ENCODE assay signal across 26 mouse cellular contexts in genomic region chr7:68337080-68337781, GRCm38 (mm10).
DNase-seq lines count a peak whose midpoint lies in the region; ATAC-seq and TF ChIP-seq lines count a peak whose summit lies in the region.
"Had no signal": no experiment of that assay in that cellular context is flagged by ENCODE, and none has a peak within 500 bp of the region (broad histone marks: within the 10 kb centered on the region; RNA-seq: fewer than 3 reads in every experiment).

No protein-coding gene starts in this region.

- H3K4me1 ChIP-seq in kidney, adult 2 months (ENCODE audit: control insufficient read depth, insufficient read depth, low read length) = no peaks in the 10 kb centered on the region
- H3K4me1 ChIP-seq in kidney, embryonic 16.5 days (ENCODE audit: insufficient read depth, low read length) = peaks cover 7% of the 10 kb centered on the region; the same call in 1 of the 2 replicates
- H3K4me1 ChIP-seq in lung, embryonic 14.5 days (ENCODE audit: insufficient read depth) = no peaks in the 10 kb centered on the region
- H3K4me1 ChIP-seq in forebrain, embryonic 11.5 days (replicated peaks; ENCODE audit: control insufficient read depth, insufficient read depth, low read length) = no peaks in the 10 kb centered on the region
- H3K4me1 ChIP-seq: forebrain, embryonic 13.5 days; heart, embryonic 15.5 days; limb, embryonic 12.5 days; liver, embryonic 12.5 days had no signal

- no peak overlapping the region for H3K4me2 ChIP-seq in kidney, embryonic 16.5 days (replicated peaks; ENCODE audit: low read depth, low read length)
- H3K4me2 ChIP-seq in lung, embryonic 14.5 days = 0 out of 2 replicates have a peak overlapping the region, but pooled peaks have one; percentile 1
- no peak overlapping the region for H3K4me2 ChIP-seq in forebrain, embryonic 11.5 days (ENCODE audit: low read depth, low read length, severe bottlenecking)
- H3K4me2 ChIP-seq: forebrain, embryonic 13.5 days; heart, embryonic 15.5 days; limb, embryonic 12.5 days; liver, embryonic 12.5 days; midbrain, embryonic 12.5 days had no signal

- no peaks in the 10 kb centered on the region for H3K27me3 ChIP-seq in kidney, adult 2 months (replicated peaks; ENCODE audit: control insufficient read depth, insufficient read depth, low read length)
- H3K27me3 ChIP-seq in kidney, embryonic 16.5 days (ENCODE audit: insufficient read depth, low read length) = no peaks in the 10 kb centered on the region
- H3K27me3 ChIP-seq in lung, embryonic 14.5 days (ENCODE audit: insufficient read depth, low read length) = no peaks in the 10 kb centered on the region
- H3K27me3 ChIP-seq in forebrain, embryonic 11.5 days (ENCODE audit: control insufficient read depth, insufficient read depth, low read length) = no peaks in the 10 kb centered on the region
- H3K27me3 ChIP-seq: CH12.LX; forebrain, embryonic 13.5 days; heart, embryonic 15.5 days; limb, embryonic 12.5 days; liver, embryonic 12.5 days; midbrain, embryonic 12.5 days had no signal

- no peak for ATAC-seq in kidney, embryonic 16.5 days (ENCODE audit: low FRiP score, low TSS enrichment)
- peak; percentile 92 for ATAC-seq in lung, embryonic 14.5 days (ENCODE audit: insufficient read depth)
- no peak for ATAC-seq in forebrain, embryonic 11.5 days (replicated peaks; ENCODE audit: low FRiP score)
- ATAC-seq: forebrain, embryonic 13.5 days; hindbrain, embryonic 16.5 days; liver, embryonic 12.5 days had no signal

- no peaks in the 10 kb centered on the region for H3K36me3 ChIP-seq in kidney, adult 2 months (ENCODE audit: control insufficient read depth, insufficient read depth, low read length)
- no peaks in the 10 kb centered on the region for H3K36me3 ChIP-seq in kidney, embryonic 16.5 days (ENCODE audit: insufficient read depth, low read length)
- no peaks in the 10 kb centered on the region for H3K36me3 ChIP-seq in lung, embryonic 14.5 days (ENCODE audit: insufficient read depth)
- H3K36me3 ChIP-seq in forebrain, embryonic 11.5 days (ENCODE audit: control insufficient read depth, insufficient read depth, low read length) = no peaks in the 10 kb centered on the region
- H3K36me3 ChIP-seq: G1E; heart, embryonic 15.5 days; hindbrain, embryonic 10.5 days; limb, embryonic 12.5 days; liver, embryonic 12.5 days; midbrain, embryonic 12.5 days had no signal

- H3K9me3 ChIP-seq in kidney, embryonic 16.5 days (ENCODE audit: low read length) = 0 out of 2 replicates have a peak, but pooled peaks cover 5% of the 10 kb centered on the region
- no peaks in the 10 kb centered on the region for H3K9me3 ChIP-seq in lung, embryonic 14.5 days (ENCODE audit: low read depth, low read length)
- no peaks in the 10 kb centered on the region for H3K9me3 ChIP-seq in forebrain, embryonic 11.5 days (ENCODE audit: control insufficient read depth, low read length)
- H3K9me3 ChIP-seq: forebrain, embryonic 13.5 days; heart, embryonic 15.5 days; hindbrain, embryonic 10.5 days; limb, embryonic 12.5 days; liver, embryonic 12.5 days; midbrain, embryonic 12.5 days had no signal

- no peak for TF ChIP-seq POLR2A in kidney, adult 2 months (IDR thresholded peaks at IDR 0.05; ENCODE audit: low read depth, low read length)

- intact Hi-C loops in gastrocnemius, adult 2 months (cut with DNase I) = no loop called here
- intact Hi-C loops in gastrocnemius, postnatal 14 days (cut with DNase I; ENCODE audit: low total_unique reads) = no loop called here

- no peak for TF ChIP-seq CTCF in gastrocnemius, adult 2 months (IDR thresholded peaks at IDR 0.05)
- TF ChIP-seq CTCF in kidney, adult 2 months (conservative IDR thresholded peaks at IDR 0.05; ENCODE audit: insufficient read depth, insufficient read length, low read depth, low read length) = no peak
- TF ChIP-seq CTCF in lung, embryonic 14.5 days (IDR thresholded peaks at IDR 0.05; ENCODE audit: low read depth) = no peak

- no peak overlapping the region for H3K9ac ChIP-seq in kidney, embryonic 16.5 days (replicated peaks; ENCODE audit: low read length)
- H3K9ac ChIP-seq in lung, embryonic 14.5 days = no peak overlapping the region
- H3K9ac ChIP-seq in forebrain, embryonic 11.5 days (ENCODE audit: low read length) = no peak overlapping the region
- H3K9ac ChIP-seq: forebrain, embryonic 13.5 days; heart, embryonic 15.5 days; limb, embryonic 12.5 days; liver, embryonic 12.5 days; midbrain, embryonic 12.5 days had no signal

- peak; percentile 36 for DNase-seq in gastrocnemius, adult 2 months
- DNase-seq in gastrocnemius, postnatal 14 days = no peak
- peak; percentile 12 for DNase-seq in kidney, adult 2 months
- DNase-seq in lung, embryonic 14.5 days = peak; percentile 90
- DNase-seq in lung, postnatal 25 days (ENCODE audit: low spot score) = no peak
- peak; percentile 37 for DNase-seq in NIH3T3 (ENCODE audit: low read depth)
- no peak for DNase-seq in forebrain, embryonic 11.5 days (ENCODE audit: low spot score)
- DNase-seq: adrenal gland, adult 2 months; cerebellum, adult 11 months; cerebellum, adult 9-11 months; gastrocnemius, postnatal 10 days; heart, adult 18-20 months; kidney, adult 18-20 months; lung, postnatal 10 days had no signal

- H3K4me3 ChIP-seq in gastrocnemius, adult 2 months = no peak overlapping the region
- H3K4me3 ChIP-seq in kidney, adult 2 months (ENCODE audit: insufficient read depth, low read depth, low read length) = no peak overlapping the region
- no peak overlapping the region for H3K4me3 ChIP-seq in kidney, embryonic 16.5 days (ENCODE audit: low read length)
- H3K4me3 ChIP-seq in lung, embryonic 14.5 days (ENCODE audit: low read depth, low read length) = no peak overlapping the region
- H3K4me3 ChIP-seq in forebrain, embryonic 11.5 days (ENCODE audit: low read depth, low read length) = no peak overlapping the region
- H3K4me3 ChIP-seq: erythroblast, embryonic 14.5 days; forebrain, embryonic 13.5 days; heart, embryonic 15.5 days; hindbrain, embryonic 10.5 days; layer of hippocampus, adult 2 months; limb, embryonic 12.5 days; liver, embryonic 12.5 days; midbrain, embryonic 12.5 days had no signal

- no peak overlapping the region for H3K27ac ChIP-seq in gastrocnemius, adult 2 months
- no peak overlapping the region for H3K27ac ChIP-seq in kidney, adult 2 months (ENCODE audit: insufficient read depth, low read depth, low read length)
- H3K27ac ChIP-seq in kidney, embryonic 16.5 days (ENCODE audit: low read length) = no peak overlapping the region
- H3K27ac ChIP-seq in lung, embryonic 14.5 days (ENCODE audit: low read depth) = peak overlapping the region; percentile 45; the same call in 1 of the 2 replicates
- no peak overlapping the region for H3K27ac ChIP-seq in forebrain, embryonic 11.5 days (ENCODE audit: low read depth, low read length)
- H3K27ac ChIP-seq: forebrain, embryonic 13.5 days; heart, embryonic 15.5 days; hindbrain, embryonic 10.5 days; layer of hippocampus, adult 2 months; limb, embryonic 12.5 days; liver, embryonic 12.5 days; midbrain, embryonic 12.5 days had no signal

- WGBS in kidney, adult 2 months = 56% methylated on average over 8 of the region's 8 CpGs
- WGBS in kidney, embryonic 16.5 days = 58% methylated on average over 8 of the region's 8 CpGs
- 31% methylated on average over 8 of the region's 8 CpGs for WGBS in lung, embryonic 14.5 days
- WGBS in forebrain, embryonic 11.5 days = 90% methylated on average over 8 of the region's 8 CpGs

Comparison
In these comparisons a context has a peak if more than half of its experiments do, and no peak if none do; other contexts are left out.
1. DNase-seq: peak in gastrocnemius, adult 2 months (single experiment), kidney, adult 2 months (single experiment), lung, embryonic 14.5 days (single experiment) and NIH3T3 (single experiment); none in gastrocnemius, postnatal 14 days (single experiment), lung, postnatal 25 days (single experiment) and forebrain, embryonic 11.5 days (single experiment).